Mouse (Mus musculus): Measurements from ENCODE around the gene 9430097D07Rik. TPM values are rescaled to one million over a fixed set of nuclear protein-coding genes. Genes with fewer than 3 reads are reported as not detected.

9430097D07Rik gene
- total RNA-seq, 1 experiment from 2014 or later: not detected

GRCm38 (mm10) chr2:32559570-32559969, 15.9 kb downstream of the 9430097D07Rik start:
- DNase-seq: no peak

GRCm38 (mm10) chr2:32556019-32556418, 19.5 kb downstream of the 9430097D07Rik start:
- no peak for DNase-seq

DNA sequence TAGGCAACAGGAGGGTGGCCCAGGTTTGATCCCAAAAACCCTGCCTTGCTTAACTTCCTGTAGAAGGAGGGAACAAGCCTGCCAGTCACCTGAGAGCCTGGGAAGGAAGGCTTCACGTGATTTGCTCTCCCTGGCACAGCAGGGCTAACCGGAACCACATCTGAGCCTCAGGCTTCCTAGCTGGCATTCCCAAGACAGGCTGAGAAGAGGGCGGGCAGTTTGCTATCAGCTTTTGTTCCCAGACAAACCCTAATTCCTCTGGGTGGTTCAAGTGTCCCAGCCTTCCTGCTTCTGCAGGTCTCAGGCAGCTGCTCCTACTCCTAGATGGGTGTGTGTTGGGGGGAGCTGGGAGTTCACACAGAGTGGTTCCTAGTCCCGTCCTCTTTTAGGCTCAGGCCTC, 20.0 kb downstream of the 9430097D07Rik start:
- DNase-seq: no peak

DNA sequence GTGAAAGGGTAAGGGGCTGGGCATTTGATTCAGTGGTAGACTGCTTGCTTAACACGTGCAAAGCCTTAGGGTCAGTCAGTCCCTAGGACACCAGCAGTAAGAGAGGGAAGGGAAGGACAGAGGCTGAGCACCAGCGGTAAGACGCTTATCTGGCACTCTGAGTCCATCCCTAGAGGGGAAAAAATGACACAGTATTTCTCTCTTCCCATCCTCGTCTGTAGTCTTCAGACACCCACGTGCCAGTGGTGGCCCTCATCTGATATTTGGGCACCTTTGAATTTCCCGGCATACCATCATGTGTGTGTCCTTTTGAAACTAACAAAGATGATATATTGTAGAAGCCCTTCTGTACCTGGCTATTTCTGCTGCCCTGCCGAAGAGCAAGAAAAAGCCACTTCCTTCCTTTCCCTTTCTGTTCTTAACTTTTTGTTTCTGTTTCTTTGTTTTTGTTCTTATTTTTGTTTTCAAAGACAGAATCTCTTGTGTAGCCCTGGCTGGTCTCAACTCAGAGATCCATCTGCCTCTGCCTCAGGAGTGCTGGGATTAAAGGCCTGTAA, 21.8 kb downstream of the 9430097D07Rik start:
- DNase-seq: no peak

GRCm38 (mm10) chr2:32551236-32551635, 24.2 kb downstream of the 9430097D07Rik start:
- no peak for DNase-seq

DNA sequence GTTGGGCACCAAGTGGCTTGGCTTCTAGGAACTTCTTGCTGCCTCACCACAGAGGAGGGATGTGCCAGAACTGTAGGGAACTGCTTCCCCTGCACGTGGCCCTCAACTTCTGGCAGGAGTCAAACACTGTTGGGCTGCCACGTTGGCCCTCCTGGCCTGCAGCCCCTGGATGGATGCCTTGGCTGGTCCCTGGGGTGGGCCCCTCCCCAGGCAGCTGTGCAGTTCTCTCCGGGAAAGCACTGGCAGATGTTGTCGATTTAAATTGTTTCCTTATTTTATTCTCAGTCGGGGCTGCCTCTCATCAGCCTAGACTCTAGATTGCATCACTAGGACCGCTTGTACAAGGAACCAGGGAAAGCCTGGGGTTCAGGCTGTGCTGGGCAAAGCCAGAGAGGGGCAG, 25.7 kb downstream of the 9430097D07Rik start:
- peak; percentile 72 for DNase-seq

GRCm38 (mm10) chr2:32549171-32549570, 26.3 kb downstream of the 9430097D07Rik start:
- no peak for DNase-seq

DNA sequence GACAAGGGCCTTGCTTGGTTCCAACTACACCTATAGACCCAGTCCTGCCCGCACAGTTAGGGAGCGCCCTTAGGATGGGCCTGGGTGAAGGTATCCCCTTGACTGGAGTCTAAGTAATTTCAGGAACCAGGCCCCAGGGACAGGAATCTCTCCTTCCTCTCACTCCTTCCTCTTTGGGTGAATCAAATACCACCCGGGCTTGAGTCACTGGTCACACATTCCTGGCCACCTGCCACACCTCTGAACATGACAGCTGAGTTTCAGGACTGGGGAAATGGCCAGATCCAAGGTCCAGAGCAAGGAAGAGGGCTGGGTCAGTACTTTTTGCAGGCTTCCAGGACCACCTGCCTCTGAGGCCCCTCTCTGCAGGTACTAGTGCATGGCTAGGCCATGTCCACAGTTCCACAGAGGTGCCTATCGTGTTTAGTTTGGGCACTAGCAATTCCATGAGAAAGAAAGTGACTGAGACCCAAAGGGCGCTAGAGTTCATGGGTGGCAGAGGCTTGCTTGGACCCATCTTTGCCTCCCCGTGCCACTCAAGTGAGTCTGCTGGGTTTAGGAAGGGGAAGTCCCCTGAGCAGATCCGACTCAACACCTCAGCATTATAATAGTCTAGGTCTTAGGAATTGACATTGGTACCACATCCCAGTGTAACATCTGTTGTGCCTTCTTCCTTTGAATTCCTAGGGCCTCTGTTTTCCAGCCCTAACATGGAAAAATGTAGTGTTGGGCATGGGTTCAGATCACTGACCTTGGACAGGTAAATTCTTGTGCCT, 27.3 kb downstream of the 9430097D07Rik start:
- DNase-seq: peak; percentile 81

GRCm38 (mm10) chr2:32547380-32547779, 28.1 kb downstream of the 9430097D07Rik start:
- DNase-seq: no peak

- DNase-seq: no peak
Observed at GRCm38 (mm10) chr2:32546951-32547350, 28.5 kb downstream of the 9430097D07Rik start.

DNA sequence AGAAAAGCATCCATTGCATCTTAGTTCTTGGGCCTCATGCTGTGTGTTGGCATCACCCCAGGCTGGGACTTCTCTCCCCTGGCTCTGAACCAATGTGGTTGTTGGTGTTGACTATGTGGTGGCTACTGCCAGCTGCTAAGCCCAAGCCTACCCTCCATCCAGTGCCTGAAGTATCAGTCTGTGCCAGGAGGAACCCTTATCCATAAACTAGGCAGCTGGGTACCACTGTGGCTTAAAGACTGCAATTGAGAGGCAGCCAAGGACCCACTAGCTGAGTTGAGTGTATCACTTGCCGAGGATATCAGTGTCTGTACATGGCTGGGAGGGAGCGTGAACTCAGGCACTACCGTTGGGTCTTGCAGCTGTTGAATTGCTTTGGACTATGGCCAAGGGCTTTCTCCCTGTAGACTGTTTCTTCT, 32.4 kb downstream of the 9430097D07Rik start:
- DNase-seq: no peak

- no peak for DNase-seq
Observed at GRCm38 (mm10) chr2:32541986-32542573, 33.4 kb downstream of the 9430097D07Rik start.

- DNase-seq: no peak
Observed at GRCm38 (mm10) chr2:32541333-32541908, 34.1 kb downstream of the 9430097D07Rik start.

DNA sequence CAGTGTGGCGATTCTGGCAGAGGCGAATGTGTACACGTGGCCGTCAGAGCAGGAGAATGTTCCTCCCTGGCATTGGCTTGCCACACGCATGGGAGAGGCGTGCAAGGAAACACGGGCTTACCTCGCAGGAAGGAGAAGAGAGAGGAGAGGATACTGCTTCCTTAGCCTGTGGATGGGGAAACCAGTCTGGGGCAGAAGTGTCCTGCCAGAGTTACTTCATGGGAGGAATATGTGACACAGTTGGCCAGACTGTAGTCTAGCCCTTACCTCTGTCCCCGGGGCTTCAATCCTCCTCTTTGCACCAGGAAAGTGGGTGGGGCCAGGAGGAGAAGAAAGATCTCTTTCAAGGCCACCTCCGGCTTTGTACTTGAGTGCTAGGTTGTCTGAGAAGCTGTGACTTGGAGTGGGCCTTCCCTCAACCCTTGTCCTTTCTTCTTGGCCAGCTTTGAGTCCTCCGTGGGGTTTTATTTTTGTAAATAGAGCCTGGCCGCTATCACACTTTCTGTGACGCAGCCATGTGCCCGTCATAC, 36.0 kb downstream of the 9430097D07Rik start:
- DNase-seq: peak; percentile 48

GRCm38 (mm10) chr2:32538461-32538860, 37.0 kb downstream of the 9430097D07Rik start:
- no peak for DNase-seq

DNA sequence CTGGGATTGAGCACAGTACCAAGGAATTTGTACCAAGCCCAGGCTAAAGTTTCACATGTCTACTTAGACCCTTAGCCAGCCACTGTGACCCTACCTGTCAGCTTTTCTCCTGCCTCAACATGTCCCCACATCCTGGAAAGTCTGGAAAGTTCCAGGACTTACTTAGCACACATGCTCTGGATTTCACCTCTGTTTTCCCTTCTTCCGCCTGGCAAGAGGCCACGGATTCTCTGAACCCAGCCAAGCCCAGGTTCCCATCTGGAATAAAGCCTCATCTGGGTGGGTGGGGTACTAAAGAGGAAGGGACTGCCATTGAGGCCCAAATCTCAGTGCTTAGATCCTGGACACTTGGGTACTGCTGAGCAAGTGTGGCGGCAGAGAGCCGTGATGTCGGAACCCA, 37.5 kb downstream of the 9430097D07Rik start:
- no peak for DNase-seq

- DNase-seq: peak; percentile 60
Observed at GRCm38 (mm10) chr2:32537360-32537905, 38.1 kb downstream of the 9430097D07Rik start.

DNA sequence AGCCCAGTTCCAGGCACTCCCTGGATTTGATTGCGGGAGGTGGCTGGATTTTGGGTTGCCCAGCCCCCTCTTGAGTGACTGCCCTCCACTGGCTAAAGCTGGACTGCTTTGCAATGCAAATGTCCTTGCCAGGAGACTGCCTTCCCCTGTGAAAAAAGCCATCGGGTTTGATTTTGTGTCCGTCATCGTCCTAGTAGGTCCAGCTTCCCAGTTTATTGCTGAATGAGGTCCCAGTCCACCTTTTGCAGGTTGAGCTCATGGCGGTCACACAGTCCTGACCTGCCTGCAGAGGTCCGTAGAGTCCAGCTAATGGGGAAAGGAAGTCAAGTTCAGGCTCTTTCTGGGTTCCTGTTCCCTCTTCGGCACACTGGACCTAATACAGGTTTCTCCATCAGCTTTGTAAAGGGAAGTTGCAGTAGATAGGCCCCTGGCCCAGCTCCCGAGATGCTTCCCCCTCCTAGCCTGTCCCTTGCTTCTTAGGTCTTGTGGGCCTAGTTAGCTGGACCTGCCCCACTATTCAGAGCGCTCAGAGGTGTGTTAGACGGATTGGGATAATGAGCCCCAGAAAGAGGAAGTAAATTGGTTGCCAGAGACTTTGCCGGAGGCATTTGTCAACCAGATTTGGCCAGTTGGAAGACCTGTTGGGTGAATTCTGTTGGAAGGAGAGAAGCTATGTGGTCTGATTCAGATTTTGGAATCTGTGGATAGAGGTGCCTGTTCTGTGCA, 38.7 kb downstream of the 9430097D07Rik start:
- peak; percentile 78 for DNase-seq

GRCm38 (mm10) chr2:32536086-32536633, 39.3 kb downstream of the 9430097D07Rik start:
- DNase-seq: peak; percentile 47

- peak; percentile 73 for DNase-seq
Observed at GRCm38 (mm10) chr2:32535501-32535991, 39.9 kb downstream of the 9430097D07Rik start.

Data from adrenal gland, postnatal 14 days (tissue).